27 mouse cellular contexts compared by ENCODE assay signal in genomic region chr4:118057076-118057475, GRCm38 (mm10).
DNase-seq lines count a peak whose midpoint lies in the region; ATAC-seq and TF ChIP-seq lines count a peak whose summit lies in the region.
"Had no signal": no experiment of that assay in that cellular context is flagged by ENCODE, and none has a peak within 500 bp of the region (broad histone marks: within the 10 kb centered on the region; RNA-seq: fewer than 3 reads in every experiment).

No protein-coding gene starts in this region.

- H3K9me3 ChIP-seq in heart, embryonic 16.5 days (replicated peaks; ENCODE audit: control insufficient read depth, low read length), result no peaks in the 10 kb centered on the region
- no peaks in the 10 kb centered on the region for H3K9me3 ChIP-seq in stomach, embryonic 14.5 days (ENCODE audit: control insufficient read depth, low read depth, low read length)
- H3K9me3 ChIP-seq in stomach, postnatal 0 days (ENCODE audit: control insufficient read depth, low read length), result no peaks in the 10 kb centered on the region
- no peaks in the 10 kb centered on the region for H3K9me3 ChIP-seq in limb, embryonic 13.5 days
- H3K9me3 ChIP-seq in forebrain, embryonic 14.5 days (replicated peaks; ENCODE audit: control insufficient read depth, low read length), result no peaks in the 10 kb centered on the region
- H3K9me3 ChIP-seq: embryonic facial prominence, embryonic 15.5 days; heart, embryonic 12.5 days; midbrain, embryonic 12.5 days; neural tube, embryonic 15.5 days had no signal

- TF ChIP-seq EP300 in heart, adult 2 months (IDR thresholded peaks at IDR 0.05; ENCODE audit: insufficient read depth, low read depth, low read length), result no peak
- TF ChIP-seq EP300 in stomach, postnatal 0 days (optimal IDR thresholded peaks at IDR 0.05), result no peak

- TF ChIP-seq POLR2A in heart, adult 2 months (IDR thresholded peaks at IDR 0.05; ENCODE audit: insufficient read depth, low read depth, low read length), result no peak

- TF ChIP-seq CTCF in heart, adult 2 months (IDR thresholded peaks at IDR 0.05), result no peak
- TF ChIP-seq CTCF in stomach, postnatal 0 days (IDR thresholded peaks at IDR 0.05; ENCODE audit: low read depth), result no peak

- no peak for DNase-seq in heart, adult 2 months
- no peak for DNase-seq in stomach, postnatal 0 days (ENCODE audit: low spot score)
- DNase-seq in thymus, postnatal 25 days, result no peak
- DNase-seq in forebrain, embryonic 14.5 days (ENCODE audit: low spot score), result no peak
- DNase-seq: adrenal gland, adult 8-10 months; cerebellum, adult 11-12 months; cerebellum, postnatal 14 days; embryo, embryonic 11 days; forebrain, postnatal 0 days; heart, postnatal 4 days; kidney, postnatal 4 days; liver, postnatal 0 days; lung, postnatal 10 days; right cerebral cortex, postnatal 14 days; spleen, adult 18-20 months; thymus, postnatal 36 days had no signal

- peak overlapping the region; percentile 50 for H3K27ac ChIP-seq in heart, embryonic 16.5 days (ENCODE audit: low read length)
- no peak overlapping the region for H3K27ac ChIP-seq in heart, adult 2 months
- peak overlapping the region; percentile 90; the same call in 1 of the 2 replicates for H3K27ac ChIP-seq in stomach, embryonic 14.5 days (ENCODE audit: low read length)
- no peak overlapping the region for H3K27ac ChIP-seq in stomach, postnatal 0 days (replicated peaks)
- peak overlapping the region; percentile 95; the same call in 1 of the 2 replicates for H3K27ac ChIP-seq in limb, embryonic 13.5 days
- no peak overlapping the region for H3K27ac ChIP-seq in forebrain, embryonic 14.5 days (ENCODE audit: low read depth, low read length)
- H3K27ac ChIP-seq: hindbrain, embryonic 14.5 days; midbrain, embryonic 12.5 days had no signal

- no peak for ATAC-seq in heart, embryonic 16.5 days (replicated peaks; ENCODE audit: extremely low read depth, insufficient read depth, low FRiP score)
- ATAC-seq in stomach, embryonic 14.5 days (ENCODE audit: insufficient number of reproducible peaks, insufficient read depth, low FRiP score, low read depth), result no peak
- ATAC-seq in stomach, postnatal 0 days (ENCODE audit: low FRiP score, low TSS enrichment), result no peak
- no peak for ATAC-seq in limb, embryonic 13.5 days (ENCODE audit: low FRiP score, low read depth)
- ATAC-seq in forebrain, embryonic 14.5 days, result no peak
- ATAC-seq: activated CD4-positive, CD25-positive, alpha-beta regulatory T cell, adult 4 months; forebrain, postnatal 0 days; inflammation-experienced regulatory T-cells, adult 6 months; liver, postnatal 0 days had no signal

- H3K27me3 ChIP-seq in heart, embryonic 16.5 days (ENCODE audit: control insufficient read depth, insufficient read depth, low read length), result no peaks in the 10 kb centered on the region
- no peaks in the 10 kb centered on the region for H3K27me3 ChIP-seq in heart, adult 2 months (ENCODE audit: control insufficient read depth, insufficient read depth, low read length)
- H3K27me3 ChIP-seq in stomach, embryonic 14.5 days (ENCODE audit: control insufficient read depth, insufficient read depth, low read length), result no peaks in the 10 kb centered on the region
- H3K27me3 ChIP-seq in stomach, postnatal 0 days (ENCODE audit: control insufficient read depth, insufficient read depth, low read length), result no peaks in the 10 kb centered on the region
- no peaks in the 10 kb centered on the region for H3K27me3 ChIP-seq in limb, embryonic 13.5 days
- H3K27me3 ChIP-seq in forebrain, embryonic 14.5 days (replicated peaks; ENCODE audit: control insufficient read depth, insufficient read depth, low read length), result no peaks in the 10 kb centered on the region
- H3K27me3 ChIP-seq: embryonic facial prominence, embryonic 15.5 days; heart, embryonic 12.5 days; midbrain, embryonic 12.5 days; neural tube, embryonic 15.5 days had no signal

- intact Hi-C loops in heart, adult 2 months (cut with DNase I), result no loop called here

- H3K4me3 ChIP-seq in heart, embryonic 16.5 days (ENCODE audit: low read length), result no peak overlapping the region
- no peak overlapping the region for H3K4me3 ChIP-seq in heart, adult 2 months
- no peak overlapping the region for H3K4me3 ChIP-seq in stomach, embryonic 14.5 days (ENCODE audit: low read depth, low read length)
- no peak overlapping the region for H3K4me3 ChIP-seq in stomach, postnatal 0 days (ENCODE audit: low read depth, low read length)
- no peak overlapping the region for H3K4me3 ChIP-seq in limb, embryonic 13.5 days
- H3K4me3 ChIP-seq in forebrain, embryonic 14.5 days (ENCODE audit: low read depth, low read length), result no peak overlapping the region
- H3K4me3 ChIP-seq: embryonic facial prominence, embryonic 15.5 days; heart, embryonic 12.5 days; midbrain, embryonic 12.5 days; neural tube, embryonic 15.5 days had no signal

- H3K4me2 ChIP-seq in heart, embryonic 16.5 days (ENCODE audit: low read depth, low read length), result no peak overlapping the region
- H3K4me2 ChIP-seq in stomach, embryonic 14.5 days (replicated peaks; ENCODE audit: low read depth, low read length), result no peak overlapping the region
- H3K4me2 ChIP-seq in stomach, postnatal 0 days (replicated peaks; ENCODE audit: low read depth), result no peak overlapping the region
- H3K4me2 ChIP-seq in limb, embryonic 13.5 days (replicated peaks), result no peak overlapping the region
- H3K4me2 ChIP-seq in forebrain, embryonic 14.5 days (ENCODE audit: low read length), result no peak overlapping the region
- H3K4me2 ChIP-seq: embryonic facial prominence, embryonic 15.5 days; heart, embryonic 12.5 days; hindbrain, embryonic 14.5 days; liver, embryonic 11.5 days; midbrain, embryonic 12.5 days; neural tube, embryonic 15.5 days had no signal

- 45% methylated on average over 2 of the region's 2 CpGs for WGBS in heart, embryonic 16.5 days
- 32% methylated on average over 2 of the region's 2 CpGs for WGBS in heart, adult 2 months
- WGBS in stomach, embryonic 14.5 days, result 54% methylated on average over 2 of the region's 2 CpGs
- WGBS in stomach, postnatal 0 days, result 71% methylated on average over 2 of the region's 2 CpGs
- WGBS in limb, embryonic 13.5 days, result 27% methylated on average over 2 of the region's 2 CpGs
- WGBS in forebrain, embryonic 14.5 days, result 59% methylated on average over 2 of the region's 2 CpGs

- H3K79me2 ChIP-seq in heart, adult 2 months (replicated peaks; ENCODE audit: control insufficient read depth, insufficient read depth, low read length), result no peaks in the 10 kb centered on the region

- peaks cover 21% of the 10 kb centered on the region for H3K4me1 ChIP-seq in heart, embryonic 16.5 days (ENCODE audit: control insufficient read depth, insufficient read depth, low read length)
- peaks cover 16% of the 10 kb centered on the region for H3K4me1 ChIP-seq in heart, adult 2 months (ENCODE audit: control insufficient read depth, insufficient read depth, low read length)
- H3K4me1 ChIP-seq in stomach, embryonic 14.5 days (ENCODE audit: control insufficient read depth, insufficient read depth, low read length), result peaks cover 39% of the 10 kb centered on the region
- H3K4me1 ChIP-seq in stomach, postnatal 0 days (replicated peaks; ENCODE audit: control insufficient read depth, insufficient read depth), result peaks cover 14% of the 10 kb centered on the region
- H3K4me1 ChIP-seq in limb, embryonic 13.5 days, result peaks cover 66% of the 10 kb centered on the region
- H3K4me1 ChIP-seq in forebrain, embryonic 14.5 days (ENCODE audit: control insufficient read depth, insufficient read depth, low read length), result no peaks in the 10 kb centered on the region

- no peak overlapping the region for H3K9ac ChIP-seq in heart, embryonic 16.5 days (ENCODE audit: low read length)
- no peak overlapping the region for H3K9ac ChIP-seq in heart, adult 2 months (ENCODE audit: low read depth, low read length)
- no peak overlapping the region for H3K9ac ChIP-seq in stomach, embryonic 14.5 days (replicated peaks; ENCODE audit: low read depth, low read length)
- H3K9ac ChIP-seq in stomach, postnatal 0 days (ENCODE audit: low read length), result no peak overlapping the region
- no peak overlapping the region for H3K9ac ChIP-seq in limb, embryonic 13.5 days
- no peak overlapping the region for H3K9ac ChIP-seq in forebrain, embryonic 14.5 days (ENCODE audit: low read length)
- H3K9ac ChIP-seq: embryonic facial prominence, embryonic 15.5 days; forebrain, postnatal 0 days; heart, embryonic 12.5 days; hindbrain, embryonic 14.5 days; liver, postnatal 0 days; midbrain, embryonic 12.5 days; neural tube, embryonic 15.5 days had no signal

- no peaks in the 10 kb centered on the region for H3K36me3 ChIP-seq in heart, embryonic 16.5 days (ENCODE audit: control insufficient read depth, insufficient read depth)
- no peaks in the 10 kb centered on the region for H3K36me3 ChIP-seq in heart, adult 2 months (ENCODE audit: control insufficient read depth, insufficient read depth, low read length)
- H3K36me3 ChIP-seq in stomach, embryonic 14.5 days (ENCODE audit: control insufficient read depth, insufficient read depth, low read length), result no peaks in the 10 kb centered on the region
- H3K36me3 ChIP-seq in stomach, postnatal 0 days (ENCODE audit: control insufficient read depth, insufficient read depth, low read length), result no peaks in the 10 kb centered on the region
- H3K36me3 ChIP-seq in limb, embryonic 13.5 days, result peaks cover 4% of the 10 kb centered on the region; the same call in 1 of the 2 replicates
- H3K36me3 ChIP-seq in forebrain, embryonic 14.5 days (ENCODE audit: control insufficient read depth, insufficient read depth, low read length), result no peaks in the 10 kb centered on the region
- H3K36me3 ChIP-seq: embryonic facial prominence, embryonic 15.5 days; heart, embryonic 12.5 days; midbrain, embryonic 12.5 days; neural tube, embryonic 15.5 days had no signal

Comparison
In these comparisons a context has a peak if more than half of its experiments do, and no peak if none do; other contexts are left out.
1. H3K27ac ChIP-seq: peak in heart, embryonic 16.5 days (single experiment), stomach, embryonic 14.5 days (single experiment) and limb, embryonic 13.5 days (single experiment); none in heart, adult 2 months (single experiment), stomach, postnatal 0 days (single experiment) and forebrain, embryonic 14.5 days (single experiment).